Mouse (Mus musculus) lung, embryonic 15.5 days (tissue): ENCODE measurements at regions not wholly inside any gene's neighbourhood (a gene's known extent, or its start where the extent isn't known, plus 50 kb on each side); places are given as distances from the start of the nearest gene placed in this dataset.

Experiments used
- ATAC-seq: fragments of 200-750 bp; cut with Nextera tagmentation; 2 replicates; pipeline ENCODE4 v1.8.0; 2017; ENCODE audit warnings: moderate number of reproducible peaks, borderline replicate concordance; ENCODE audit not compliant: low FRiP score, low TSS enrichment; ENCODE audit errors: extremely low read depth
- H3K27ac ChIP-seq: fragments of 300-500 bp; sonication (generic); 2 replicates; pipeline ENCODE4 v1.5.1; 2015; ENCODE audit warnings: moderate library complexity, mild to moderate bottlenecking, inconsistent platforms
- H3K27me3 ChIP-seq: fragments of 300-500 bp; sonication (generic); 2 replicates; pipeline ENCODE4 v1.6.1; 2015; ENCODE audit warnings: inconsistent platforms
- H3K36me3 ChIP-seq: fragments of 300-500 bp; sonication (generic); 2 replicates; pipeline ENCODE4 v1.6.1; 2015; ENCODE audit warnings: inconsistent platforms
- H3K4me1 ChIP-seq: fragments of 300-500 bp; sonication (generic); 2 replicates; pipeline ENCODE4 v1.6.1; 2015; ENCODE audit warnings: inconsistent platforms
- H3K4me2 ChIP-seq: fragments of 300-500 bp; sonication (generic); 2 replicates; pipeline ENCODE4 v1.6.1; 2015; ENCODE audit warnings: inconsistent platforms, mild to moderate bottlenecking, moderate library complexity
- H3K4me3 ChIP-seq: fragments of 300-500 bp; sonication (generic); 2 replicates; pipeline ENCODE4 v1.5.1; 2015; ENCODE audit warnings: mild to moderate bottlenecking, inconsistent platforms
- H3K9ac ChIP-seq: fragments of 300-500 bp; sonication (generic); 2 replicates; pipeline ENCODE4 v1.6.1; 2015; ENCODE audit warnings: inconsistent platforms
- H3K9me3 ChIP-seq: fragments of 300-500 bp; sonication (generic); 2 replicates; pipeline ENCODE4 v1.6.1; 2016; ENCODE audit warnings: inconsistent platforms
- WGBS: fragments of 180-500 bp; shearing (Covaris S2); methylation state at CpG from one replicate; pipeline ENCODE4 v1.1.7; 2015; 5-methylcytosine and 5-hydroxymethylcytosine counted together

GRCm38 (mm10) chr12:48729851-48730250, 652.6 kb upstream of the Foxg1 start:
- H3K4me1 ChIP-seq = no peaks in the 10 kb centered on the region
- no peak overlapping the region for H3K27ac ChIP-seq
- no peak for ATAC-seq
- H3K9me3 ChIP-seq = no peaks in the 10 kb centered on the region
- no peaks in the 10 kb centered on the region for H3K27me3 ChIP-seq
- H3K9ac ChIP-seq = no peak overlapping the region
- no peaks in the 10 kb centered on the region for H3K36me3 ChIP-seq
- WGBS = 65% methylated on average over 4 of the region's 4 CpGs
- no peak overlapping the region for H3K4me2 ChIP-seq
- H3K4me3 ChIP-seq = no peak overlapping the region

- 66% methylated on average over 3 of the region's 3 CpGs for WGBS
- Histone ChIP-seq H3K4me2 (no peak overlapping the region), H3K4me1 (no peaks in the 10 kb centered on the region), H3K27ac (no peak overlapping the region), H3K4me3 (no peak overlapping the region), H3K9me3 (no peaks in the 10 kb centered on the region), H3K27me3 (no peaks in the 10 kb centered on the region), H3K9ac (no peak overlapping the region), H3K36me3 (no peaks in the 10 kb centered on the region)
- ATAC-seq = no peak
Observed at GRCm38 (mm10) chr12:48758805-48759396, 623.6 kb upstream of the Foxg1 start.
